Mouse (Mus musculus) heart, adult 2 months (tissue): ENCODE measurements at regions not wholly inside any gene's neighbourhood (a gene's known extent, or its start where the extent isn't known, plus 50 kb on each side); places are given as distances from the start of the nearest gene placed in this dataset.

Source experiments
- DNase-seq, 2 experiments: peaks; one replicate each; pipeline ENCODE4 v3.0.0; 2021
- H3K27ac ChIP-seq: fragments of 200-600 bp; 2 replicates; pipeline ENCODE4 v1.8.1; 2022
- H3K27me3 ChIP-seq: fragments of 200-500 bp; 2 replicates; pipeline ENCODE4 v1.6.1; 2012; ENCODE audit warnings: mild to moderate bottlenecking, low read length, inconsistent platforms, mixed read lengths; ENCODE audit not compliant: control insufficient read depth, insufficient read depth
- H3K36me3 ChIP-seq: fragments of 200-500 bp; 2 replicates; pipeline ENCODE4 v1.6.1; 2012; ENCODE audit warnings: low read length, inconsistent platforms; ENCODE audit not compliant: control insufficient read depth, insufficient read depth
- H3K4me1 ChIP-seq: fragments of 200-500 bp; 2 replicates; pipeline ENCODE4 v1.6.1; 2011; ENCODE audit warnings: low read length; ENCODE audit not compliant: control insufficient read depth, insufficient read depth
- H3K4me3 ChIP-seq: fragments of 200-600 bp; 2 replicates; pipeline ENCODE4 v1.8.1; 2022
- H3K79me2 ChIP-seq: fragments of 200-500 bp; replicated peaks from 2 replicates; pipeline ENCODE4 v1.6.1; 2012; ENCODE audit warnings: mild to moderate bottlenecking, inconsistent platforms, low read length, moderate library complexity, mixed read lengths; ENCODE audit not compliant: control insufficient read depth, insufficient read depth
- H3K9ac ChIP-seq: fragments of 200-500 bp; 2 replicates; pipeline ENCODE4 v1.6.1; 2012; ENCODE audit warnings: low read depth, mild to moderate bottlenecking, control low read depth, inconsistent platforms, low read length, mixed read lengths
- CTCF ChIP-seq: fragments of 200-600 bp; IDR thresholded peaks from 2 replicates; pipeline ENCODE4 v1.8.1; 2022; ENCODE audit warnings: antibody characterized with exemption, mild to moderate bottlenecking, moderate library complexity
- EP300 ChIP-seq: fragments of 200-500 bp; IDR thresholded peaks from 2 replicates; pipeline ENCODE4 v1.6.1; 2011; ENCODE audit warnings: low read depth, low read length, control low read depth; ENCODE audit not compliant: insufficient read depth
- POLR2A ChIP-seq: fragments of 200-500 bp; IDR thresholded peaks from 2 replicates; pipeline ENCODE4 v1.6.1; 2011; ENCODE audit warnings: mild to moderate bottlenecking, low read depth, low read length, control low read depth; ENCODE audit not compliant: insufficient read depth
- WGBS: fragments of 180-500 bp; shearing (Covaris S2); methylation state at CpG from one replicate; pipeline ENCODE4 v1.1.7; 2018; 5-methylcytosine and 5-hydroxymethylcytosine counted together
- intact Hi-C: fragments of 180-260 bp; cut with DNase I; formaldehyde crosslinking; loops from one replicate; pipeline ENCODE4 v1.15.1; 2025

DNA sequence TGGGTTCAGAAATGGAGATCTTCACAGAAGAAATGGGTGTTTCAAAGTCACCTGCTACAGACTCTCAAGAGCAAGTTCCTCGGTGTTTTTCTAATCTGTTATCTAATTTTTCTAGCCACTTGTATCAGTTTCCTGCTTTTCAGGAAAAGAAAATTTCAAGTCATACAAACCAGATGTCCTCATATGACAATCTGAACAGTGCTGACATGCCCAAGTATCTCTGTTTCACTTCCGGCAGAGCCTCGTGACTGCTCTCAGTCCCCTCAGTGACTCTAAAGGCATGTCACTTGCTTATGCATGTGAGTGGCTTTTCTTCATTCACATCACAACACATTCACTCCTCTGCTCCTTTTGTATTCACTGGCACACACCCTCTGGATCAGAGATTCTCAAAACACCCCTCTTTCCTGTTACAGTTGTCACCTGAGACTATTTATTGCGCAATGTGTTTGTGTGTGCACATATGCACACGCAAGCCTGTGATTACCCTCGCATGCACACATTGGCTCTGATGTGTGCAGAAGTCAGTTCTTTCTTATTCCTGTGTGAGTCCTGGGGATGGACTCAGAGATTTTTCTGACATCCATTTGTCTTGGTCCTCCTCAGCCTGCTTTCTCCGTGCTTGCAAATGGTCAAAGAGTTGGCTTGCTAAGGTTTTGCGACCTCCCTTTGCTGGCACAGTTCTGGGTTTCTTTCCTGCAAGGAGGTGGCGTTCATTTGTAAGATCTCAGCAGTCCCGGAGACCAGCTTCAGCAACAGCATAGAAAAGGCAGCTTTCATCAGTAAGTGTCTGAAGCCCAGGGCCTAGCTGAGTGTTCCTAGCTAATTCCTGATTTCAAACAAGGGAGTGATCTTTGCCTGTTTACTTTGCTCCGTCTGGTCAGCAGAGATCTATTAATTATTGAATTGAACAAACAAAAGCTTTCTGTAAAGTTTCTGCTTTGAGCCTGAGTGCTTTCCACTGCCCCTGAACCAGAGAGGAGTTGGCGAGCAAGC lies 95.6 kb upstream of the Dazl start:
- intact Hi-C loops: no loop called here
- H3K79me2 ChIP-seq: no peaks in the 10 kb centered on the region
- TF ChIP-seq CTCF (no peak), EP300 (no peak), POLR2A (no peak)
- no peaks in the 10 kb centered on the region for H3K36me3 ChIP-seq
- H3K4me1 ChIP-seq: no peaks in the 10 kb centered on the region
- H3K4me3 ChIP-seq: no peak overlapping the region
- 68% methylated on average over 12 of the region's 12 CpGs for WGBS
- no peak for DNase-seq
- no peaks in the 10 kb centered on the region for H3K27me3 ChIP-seq
- no peak overlapping the region for H3K27ac ChIP-seq
- H3K9ac ChIP-seq: no peak overlapping the region

DNA sequence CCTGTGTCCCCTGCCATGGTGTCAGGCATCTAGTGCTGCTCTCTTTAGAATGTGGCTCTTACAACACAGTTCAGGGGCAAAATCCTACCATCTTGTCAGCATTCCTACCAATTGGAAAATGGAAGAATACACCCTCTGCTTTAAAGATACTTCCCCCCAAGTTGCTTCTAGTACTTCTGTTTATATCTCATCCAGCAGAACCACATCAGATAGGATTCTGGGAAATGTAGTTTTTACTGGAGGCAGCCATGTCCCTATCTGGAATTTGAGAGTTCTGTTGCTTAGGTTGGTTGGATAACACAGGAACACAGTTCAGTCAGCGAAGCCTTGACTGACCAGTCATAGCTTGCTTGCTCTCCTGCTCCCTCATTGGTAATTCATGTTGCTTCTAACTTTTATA lies 96.7 kb upstream of the Dazl start:
- TF ChIP-seq POLR2A (no peak), CTCF (no peak), EP300 (no peak)
- Histone ChIP-seq H3K9ac (no peak overlapping the region), H3K4me3 (no peak overlapping the region), H3K36me3 (no peaks in the 10 kb centered on the region), H3K27ac (no peak overlapping the region), H3K27me3 (no peaks in the 10 kb centered on the region), H3K79me2 (no peaks in the 10 kb centered on the region), H3K4me1 (no peaks in the 10 kb centered on the region)
- WGBS: 96% methylated on average over 1 of the region's 1 CpGs
- intact Hi-C loops: no loop called here
- DNase-seq: no peak

GRCm38 (mm10) chr17:50391207-50391606 lies 97.8 kb upstream of the Dazl start:
- no peaks in the 10 kb centered on the region for H3K27me3 ChIP-seq
- H3K4me3 ChIP-seq: no peak overlapping the region
- no peak for TF ChIP-seq CTCF
- TF ChIP-seq POLR2A: no peak
- no peak for TF ChIP-seq EP300
- 78% methylated on average over 4 of the region's 4 CpGs for WGBS
- no peak overlapping the region for H3K27ac ChIP-seq
- no peak overlapping the region for H3K9ac ChIP-seq
- intact Hi-C loops: no loop called here
- DNase-seq: no peak
- no peaks in the 10 kb centered on the region for H3K79me2 ChIP-seq
- H3K36me3 ChIP-seq: no peaks in the 10 kb centered on the region
- H3K4me1 ChIP-seq: no peaks in the 10 kb centered on the region

GRCm38 (mm10) chr17:50391996-50392395 lies 98.6 kb upstream of the Dazl start:
- no peak overlapping the region for H3K4me3 ChIP-seq
- intact Hi-C loops: no loop called here
- no peaks in the 10 kb centered on the region for H3K4me1 ChIP-seq
- H3K79me2 ChIP-seq: no peaks in the 10 kb centered on the region
- TF ChIP-seq CTCF: no peak
- H3K36me3 ChIP-seq: no peaks in the 10 kb centered on the region
- no peak overlapping the region for H3K27ac ChIP-seq
- WGBS: 91% methylated on average over 11 of the region's 11 CpGs
- H3K9ac ChIP-seq: no peak overlapping the region
- no peaks in the 10 kb centered on the region for H3K27me3 ChIP-seq
- no peak for DNase-seq

- intact Hi-C loops: no loop called here
- no peak for DNase-seq
- Histone ChIP-seq H3K27ac (no peak overlapping the region), H3K79me2 (no peaks in the 10 kb centered on the region), H3K4me3 (no peak overlapping the region), H3K9ac (no peak overlapping the region), H3K4me1 (no peaks in the 10 kb centered on the region), H3K27me3 (no peaks in the 10 kb centered on the region), H3K36me3 (no peaks in the 10 kb centered on the region)
- whole genome bisulfite sequencing: 78% methylated on average over 6 of the region's 6 CpGs
- TF ChIP-seq EP300: no peak
- TF ChIP-seq POLR2A: no peak
- no peak for TF ChIP-seq CTCF
These were observed 99.0 kb upstream of the Dazl start for GRCm38 (mm10) chr17:50392428-50392827.

GRCm38 (mm10) chr17:50392966-50393365 lies 99.5 kb upstream of the Dazl start:
- H3K4me1 ChIP-seq: no peaks in the 10 kb centered on the region
- intact Hi-C loops: no loop called here
- no peak for DNase-seq
- no peaks in the 10 kb centered on the region for H3K79me2 ChIP-seq
- H3K36me3 ChIP-seq: no peaks in the 10 kb centered on the region
- WGBS: 74% methylated on average over 2 of the region's 2 CpGs
- H3K4me3 ChIP-seq: no peak overlapping the region
- no peak overlapping the region for H3K27ac ChIP-seq
- H3K9ac ChIP-seq: no peak overlapping the region
- no peaks in the 10 kb centered on the region for H3K27me3 ChIP-seq
- TF ChIP-seq POLR2A (no peak), EP300 (no peak), CTCF (no peak)
